8 mouse cellular contexts compared by ENCODE assay signal in genomic region chr8:71476099-71476940, GRCm38 (mm10). TPM values are rescaled to one million over a fixed set of nuclear protein-coding genes. Genes with fewer than 3 reads are reported as not detected.
A peak's percentile ranks its signal among the peaks of the same experiment; 100 is the strongest.
DNase-seq lines count a peak whose midpoint lies in the region; ATAC-seq lines count a peak whose summit lies in the region.

No protein-coding gene starts in this region.

- peak overlapping the region; percentile 74 for H3K9ac ChIP-seq in hindbrain, embryonic 16.5 days (ENCODE audit: low read depth, low read length)

- peak overlapping the region; percentile 85 for H3K27ac ChIP-seq in hindbrain, embryonic 16.5 days (ENCODE audit: low read depth, low read length)

- peak; percentile 75 for ATAC-seq in hindbrain, embryonic 16.5 days
- ATAC-seq in megakaryocyte, adult 5-6 weeks (ENCODE audit: poor library complexity, severe bottlenecking) = peak; percentile 70

- H3K4me2 ChIP-seq in hindbrain, embryonic 16.5 days (ENCODE audit: low read length) = peak overlapping the region; percentile 89

- no peaks in the 10 kb centered on the region for H3K27me3 ChIP-seq in hindbrain, embryonic 16.5 days (replicated peaks; ENCODE audit: control insufficient read depth, insufficient read depth, low read length)

- WGBS in hindbrain, embryonic 16.5 days = under 1% methylated on average over 57 of the region's 121 CpGs

- no peaks in the 10 kb centered on the region for H3K9me3 ChIP-seq in hindbrain, embryonic 16.5 days (ENCODE audit: control insufficient read depth, low read length)

- H3K36me3 ChIP-seq in hindbrain, embryonic 16.5 days (ENCODE audit: control insufficient read depth, insufficient read depth, low read length) = peaks cover 42% of the 10 kb centered on the region

- peak overlapping the region; percentile 54 for H3K4me3 ChIP-seq in hindbrain, embryonic 16.5 days (ENCODE audit: low read length)

- peak; percentile 89 for DNase-seq in ZHBTc4 (ENCODE audit: low read depth, low spot score)
- DNase-seq in cerebellum, postnatal 4 days (ENCODE audit: low spot score in 2 of 2) = peak; percentile 64 to 85
- peak; percentile 73 to 78 for DNase-seq in gastrocnemius, adult 8-10 months (ENCODE audit: low spot score in 2 of 2)
- peak; percentile 70 to 82 for DNase-seq in left cerebral cortex, adult 8-10 months (ENCODE audit: low spot score in 2 of 2)
- peak; percentile 91 for DNase-seq in right cerebral cortex, postnatal 10 days (ENCODE audit: low spot score in 2 of 2)
- peak; percentile 65 to 82 for DNase-seq in urinary bladder, postnatal 36 days (ENCODE audit: low spot score in 2 of 2)

- peaks cover 15% of the 10 kb centered on the region for H3K4me1 ChIP-seq in hindbrain, embryonic 16.5 days (ENCODE audit: control insufficient read depth, insufficient read depth, low read depth, low read length)

RNA-seq across cellular contexts. Expression of gene Dda1, which starts 7.3 kb away (rescaled TPM):
- 10 to 100 TPM; 24.5 to 31.8 (median 26.5) TPM for total RNA-seq in gastrocnemius, adult 8-10 months (2022)
- 240 and 247 TPM in 2 replicates for polyA plus RNA-seq in hindbrain, embryonic 16.5 days (2015; fragmentation: Nextera tagmentation; extraction: Ambion mirVana)
- total RNA-seq in left cerebral cortex, adult 8-10 months (2022) = 10 to 100 TPM; 59.4 to 75.0 (median 64.0) TPM
- 39.1 and 44.0 TPM in 2 replicates for total RNA-seq in megakaryocyte, adult 5-6 weeks (2015)
- total RNA-seq in megakaryocyte, adult 5-6 weeks (2017) = 14.2 and 26.3 TPM in 2 replicates

RNA-seq across cellular contexts. Expression of gene Ano8, which starts 9.4 kb away (rescaled TPM):
- total RNA-seq in gastrocnemius, adult 8-10 months (2022) = 10 to 100 TPM; 15.4 to 16.5 (median 15.9) TPM
- 2.3 and 4.5 TPM in 2 replicates for polyA plus RNA-seq in hindbrain, embryonic 16.5 days (2015; fragmentation: Nextera tagmentation; extraction: Ambion mirVana)
- 10 to 100 TPM; 51.0 to 61.5 (median 60.0) TPM for total RNA-seq in left cerebral cortex, adult 8-10 months (2022)
- 0.47 and 1.5 TPM in 2 replicates for total RNA-seq in megakaryocyte, adult 5-6 weeks (2015)
- 3.0 and 4.2 TPM in 2 replicates for total RNA-seq in megakaryocyte, adult 5-6 weeks (2017)

RNA-seq across cellular contexts. Expression of gene Mrpl34, which starts 11.6 kb away (rescaled TPM):
- 10 to 100 TPM; 63.4 to 72.1 (median 68.8) TPM for total RNA-seq in gastrocnemius, adult 8-10 months (2022)
- polyA plus RNA-seq in hindbrain, embryonic 16.5 days (2015; fragmentation: Nextera tagmentation; extraction: Ambion mirVana) = 168 and 172 TPM in 2 replicates
- 10 to 100 TPM; 50.0 to 56.8 (median 53.3) TPM for total RNA-seq in left cerebral cortex, adult 8-10 months (2022)
- 31.6 and 40.1 TPM in 2 replicates for total RNA-seq in megakaryocyte, adult 5-6 weeks (2015)
- 33.5 and 36.1 TPM in 2 replicates for total RNA-seq in megakaryocyte, adult 5-6 weeks (2017)

RNA-seq across cellular contexts. Expression of gene Gtpbp3, which starts 11.6 kb away (rescaled TPM):
- total RNA-seq in gastrocnemius, adult 8-10 months (2022) = 10 to 100 TPM in 3 of 4 experiments, 1 to 10 TPM in 1; 9.5 to 11.2 (median 10.5) TPM
- polyA plus RNA-seq in hindbrain, embryonic 16.5 days (2015; fragmentation: Nextera tagmentation; extraction: Ambion mirVana) = 14.0 and 14.6 TPM in 2 replicates
- 10 to 100 TPM; 28.0 to 37.8 (median 31.0) TPM for total RNA-seq in left cerebral cortex, adult 8-10 months (2022)
- total RNA-seq in megakaryocyte, adult 5-6 weeks (2015) = 3.4 and 3.7 TPM in 2 replicates
- total RNA-seq in megakaryocyte, adult 5-6 weeks (2017) = 12.1 and 14.2 TPM in 2 replicates

RNA-seq across cellular contexts. Expression of gene Abhd8, which starts 12.9 kb away (rescaled TPM):
- total RNA-seq in gastrocnemius, adult 8-10 months (2022) = 10 to 100 TPM; 22.3 to 28.9 (median 26.3) TPM
- polyA plus RNA-seq in hindbrain, embryonic 16.5 days (2015; fragmentation: Nextera tagmentation; extraction: Ambion mirVana) = 172 and 182 TPM in 2 replicates
- total RNA-seq in left cerebral cortex, adult 8-10 months (2022) = 100 to 1,000 TPM; 255 to 290 (median 264) TPM
- 2.4 and 3.1 TPM in 2 replicates for total RNA-seq in megakaryocyte, adult 5-6 weeks (2015)
- total RNA-seq in megakaryocyte, adult 5-6 weeks (2017) = 5.8 and 7.4 TPM in 2 replicates

Comparison
In these comparisons a context has a peak if more than half of its experiments do, and no peak if none do; other contexts are left out.
1. Peak in every context shown above with its lines: DNase-seq, ATAC-seq, H3K4me3 ChIP-seq and H3K27ac ChIP-seq.